8 mouse cellular contexts compared by ENCODE assay signal in the genomic region with DNA sequence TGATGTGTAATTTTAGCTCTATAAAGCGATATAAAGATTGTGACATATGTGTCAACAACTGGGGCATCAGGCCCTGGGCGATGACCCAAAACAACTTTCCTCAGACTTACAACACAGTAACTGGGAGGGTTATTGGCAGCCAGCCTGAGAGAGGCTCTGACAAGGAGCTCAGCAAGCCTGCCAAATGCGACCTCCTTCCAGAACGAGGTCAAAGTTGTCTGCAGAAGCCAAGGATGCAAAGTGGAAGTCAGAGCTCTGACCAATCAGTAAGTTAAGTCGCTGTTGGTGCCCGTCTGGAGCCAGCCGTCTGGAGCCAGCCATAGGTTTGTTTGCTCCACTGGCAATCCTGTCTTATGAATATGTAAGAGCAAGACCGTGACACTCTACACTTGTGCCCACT.
A peak's percentile ranks its signal among the peaks of the same experiment; 100 is the strongest.
DNase-seq lines count a peak whose midpoint lies in the region; ATAC-seq lines count a peak whose summit lies in the region.

No protein-coding gene starts in this region.

- no peak overlapping the region for H3K4me2 ChIP-seq in lung, embryonic 16.5 days (ENCODE audit: low read depth, low read length)
- no peak overlapping the region for H3K4me2 ChIP-seq in midbrain, embryonic 13.5 days (replicated peaks)

- H3K27ac ChIP-seq in lung, embryonic 16.5 days (ENCODE audit: low read length), result no peak overlapping the region
- no peak overlapping the region for H3K27ac ChIP-seq in midbrain, embryonic 13.5 days

- H3K4me1 ChIP-seq in lung, embryonic 16.5 days (replicated peaks; ENCODE audit: control insufficient read depth, insufficient read depth, low read length), result peaks cover 14% of the 10 kb centered on the region
- H3K4me1 ChIP-seq in midbrain, embryonic 13.5 days (replicated peaks), result no peaks in the 10 kb centered on the region

- H3K36me3 ChIP-seq in lung, embryonic 16.5 days (ENCODE audit: control insufficient read depth, insufficient read depth, low read length), result no peaks in the 10 kb centered on the region
- no peaks in the 10 kb centered on the region for H3K36me3 ChIP-seq in midbrain, embryonic 13.5 days

- H3K4me3 ChIP-seq in lung, embryonic 16.5 days (ENCODE audit: low read length), result no peak overlapping the region
- no peak overlapping the region for H3K4me3 ChIP-seq in midbrain, embryonic 13.5 days (replicated peaks)

- DNase-seq in urinary bladder, adult 18-20 months (ENCODE audit: low spot score in 2 of 2), result peak; percentile 41 to 72
- DNase-seq in urinary bladder, adult 2 months (ENCODE audit: low spot score), result no peak
- DNase-seq in cerebellum, postnatal 36 days, result peak; percentile 11 to 19
- peak; percentile 78 for DNase-seq in heart, postnatal 36 days
- no peak for DNase-seq in c-Kit-positive CD71-positive TER-119-positive erythroid progenitor cells, embryonic 14.5 days (ENCODE audit: low spot score)

- ATAC-seq in lung, embryonic 16.5 days (ENCODE audit: low read depth), result peak; percentile 89
- ATAC-seq in frontal cortex, adult (ENCODE audit: low TSS enrichment), result no peak
- ATAC-seq in midbrain, embryonic 13.5 days, result no peak

- intact Hi-C loops in heart, postnatal 36 days (cut with DNase I), result loop anchor here (10.0 kb wide), 2 partner anchors 48 to 118 kb away; no protein-coding TSS in a partner anchor

- no peaks in the 10 kb centered on the region for H3K27me3 ChIP-seq in lung, embryonic 16.5 days (ENCODE audit: control insufficient read depth, insufficient read depth, low read depth, low read length)
- H3K27me3 ChIP-seq in midbrain, embryonic 13.5 days, result no peaks in the 10 kb centered on the region

- WGBS in lung, embryonic 16.5 days, result 32% methylated on average over 8 of the region's 8 CpGs
- WGBS in midbrain, embryonic 13.5 days, result 52% methylated on average over 8 of the region's 8 CpGs

- no peak overlapping the region for H3K9ac ChIP-seq in lung, embryonic 16.5 days (ENCODE audit: low read length)
- H3K9ac ChIP-seq in midbrain, embryonic 13.5 days (replicated peaks), result no peak overlapping the region

- H3K9me3 ChIP-seq in lung, embryonic 16.5 days (ENCODE audit: control insufficient read depth, low read length), result no peaks in the 10 kb centered on the region
- no peaks in the 10 kb centered on the region for H3K9me3 ChIP-seq in midbrain, embryonic 13.5 days

Comparison
In these comparisons a context has a peak if more than half of its experiments do, and no peak if none do; other contexts are left out.
1. DNase-seq: peak in urinary bladder, adult 18-20 months (2 of 2), cerebellum, postnatal 36 days (2 of 2) and heart, postnatal 36 days (2 of 2); none in urinary bladder, adult 2 months (single experiment) and c-Kit-positive CD71-positive TER-119-positive erythroid progenitor cells, embryonic 14.5 days (single experiment).